Mouse (Mus musculus) layer of hippocampus, postnatal 10 days (tissue): ENCODE data around the gene Nrsn2. TPM values are rescaled to one million over a fixed set of nuclear protein-coding genes. Genes with fewer than 3 reads are reported as not detected.
A peak's percentile ranks its signal among the peaks of the same experiment; 100 is the strongest.
"Not testable (repeated sequence)": the region's sequence is repeated elsewhere in the genome, so short reads cannot be mapped to it uniquely, and the experiment has no call there.

Experiments used
- DNase-seq, 2 experiments: peaks; one replicate each; pipeline ENCODE4 v3.0.0; 2021; ENCODE audit warnings: low spot score in 2 of 2
- total RNA-seq, 2 experiments: library from RNA; stranded (reverse); gene quantifications; 2 replicates each; pipeline ENCODE4 v1.2.3; 2021

Nrsn2 gene
- total RNA-seq, 2 experiments from 2014 or later, result 35.3 to 35.4 TPM

GRCm38 (mm10) chr2:152393225-152394017 lies 17.0 kb upstream of the Nrsn2 start:
- no peak for DNase-seq

GRCm38 (mm10) chr2:152392786-152393185 lies 16.3 kb upstream of the Nrsn2 start:
- peak; percentile 46 for DNase-seq

- DNase-seq, result no peak
These were observed 7.8 kb upstream of the Nrsn2 start for GRCm38 (mm10) chr2:152384191-152384590.

GRCm38 (mm10) chr2:152375652-152376344 lies 640 bp downstream of the Nrsn2 start:
- DNase-seq, result peak in 1 of 2 experiments; percentile 30

- DNase-seq, result no peak
These were observed 2.9 kb downstream of the Nrsn2 start for GRCm38 (mm10) chr2:152373547-152373946.

GRCm38 (mm10) chr2:152372661-152373060 lies 3.8 kb downstream of the Nrsn2 start:
- no peak for DNase-seq

GRCm38 (mm10) chr2:152372104-152372503 lies 4.3 kb downstream of the Nrsn2 start:
- no peak for DNase-seq

GRCm38 (mm10) chr2:152368532-152369140 lies 7.8 kb downstream of the Nrsn2 start:
- peak; percentile 64 to 68 for DNase-seq

GRCm38 (mm10) chr2:152367917-152368316 lies 8.5 kb downstream of the Nrsn2 start:
- no peak for DNase-seq

- peak; percentile 75 to 78 for DNase-seq
These were observed 12.9 kb downstream of the Nrsn2 start for GRCm38 (mm10) chr2:152363245-152364147.

- no peak for DNase-seq
These were observed 15.2 kb downstream of the Nrsn2 start for GRCm38 (mm10) chr2:152361193-152361592.

- DNase-seq, result no peak
These were observed 16.1 kb downstream of the Nrsn2 start for GRCm38 (mm10) chr2:152360271-152360775.

- no peak for DNase-seq
These were observed 16.8 kb downstream of the Nrsn2 start for GRCm38 (mm10) chr2:152359616-152360015.

GRCm38 (mm10) chr2:152358977-152359376 lies 17.5 kb downstream of the Nrsn2 start:
- not testable (repeated sequence) for DNase-seq

GRCm38 (mm10) chr2:152357254-152357653 lies 19.2 kb downstream of the Nrsn2 start:
- DNase-seq, result no peak

GRCm38 (mm10) chr2:152349842-152350540 lies 26.4 kb downstream of the Nrsn2 start:
- DNase-seq, result no peak

- DNase-seq, result no peak
These were observed 27.2 kb downstream of the Nrsn2 start for GRCm38 (mm10) chr2:152349205-152349604.

- no peak for DNase-seq
These were observed 28.7 kb downstream of the Nrsn2 start for GRCm38 (mm10) chr2:152347722-152348121.

- DNase-seq, result no peak
These were observed 29.5 kb downstream of the Nrsn2 start for GRCm38 (mm10) chr2:152346776-152347465.

- no peak for DNase-seq
These were observed 31.0 kb downstream of the Nrsn2 start for GRCm38 (mm10) chr2:152345393-152345792.
